Mouse (Mus musculus): Measurements from ENCODE around the gene Alox5.
"Not testable (repeated sequence)": the region's sequence is repeated elsewhere in the genome, so short reads cannot be mapped to it uniquely, and the experiment has no call there.

Alox5 gene

GRCm38 (mm10) chr6:116460544-116461283, at the start of gene Alox5:
Gene Alox5 (minus strand): TSS chr6:116461178.
- no peak for DNase-seq

DNA sequence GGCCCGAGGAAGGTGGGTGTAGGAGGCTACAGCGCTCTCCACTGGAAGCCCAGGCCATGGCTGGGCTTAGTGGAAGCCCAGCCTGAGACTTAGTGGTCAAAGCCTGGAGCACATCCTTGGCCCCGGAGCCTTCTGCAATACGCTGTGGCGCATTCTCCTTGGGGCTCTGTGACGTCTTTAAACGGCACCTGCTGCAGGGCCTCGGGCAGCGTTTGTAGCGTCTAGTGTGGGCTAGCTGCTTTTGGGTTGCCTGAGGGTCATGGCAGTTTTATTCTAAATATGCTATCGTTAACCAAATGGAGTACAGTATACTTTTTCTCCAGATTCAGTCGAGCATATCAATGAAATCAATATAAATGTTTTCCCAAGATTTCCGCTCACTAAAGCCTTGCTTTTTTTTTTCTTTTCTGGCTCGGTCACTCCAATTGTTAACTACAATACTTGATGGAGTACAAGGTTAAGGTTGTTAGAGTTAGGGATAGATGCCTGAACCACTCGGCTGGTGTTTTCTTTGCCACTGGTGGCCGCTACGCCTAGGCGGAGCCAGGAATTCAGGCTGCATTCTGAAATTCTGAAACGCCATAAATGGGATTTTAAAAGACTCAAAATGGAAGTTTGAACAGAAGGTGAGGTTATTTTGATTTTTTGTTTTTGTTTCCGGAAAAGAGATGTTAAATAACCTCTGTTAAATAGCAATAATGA, 45.5 kb upstream of the Alox5 start, which contains the start of gene Olfr212:
Olfr212 (plus strand) TSS at position 215 of the 702 bp plus-strand sequence.
- not testable (repeated sequence) for DNase-seq

DNA sequence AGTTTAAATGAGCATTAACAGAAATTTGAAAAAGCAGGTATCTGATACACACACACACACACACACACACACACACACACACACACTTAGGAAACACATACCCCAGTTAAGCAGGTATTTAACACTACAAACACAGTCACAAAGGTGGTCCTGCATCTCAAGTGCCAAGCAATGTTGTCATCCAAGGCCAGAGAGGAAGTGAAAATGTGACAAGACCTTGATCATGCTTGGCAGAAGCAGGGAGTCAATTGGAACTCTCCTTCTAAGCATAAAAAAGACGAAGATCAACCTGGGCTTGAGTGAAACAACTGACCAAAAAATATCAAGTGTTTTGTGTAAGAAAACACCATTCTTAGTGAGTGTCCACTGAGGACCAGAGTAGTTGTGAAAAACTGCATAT, 35.0 kb upstream of the Alox5 start:
- DNase-seq = no peak

DNA sequence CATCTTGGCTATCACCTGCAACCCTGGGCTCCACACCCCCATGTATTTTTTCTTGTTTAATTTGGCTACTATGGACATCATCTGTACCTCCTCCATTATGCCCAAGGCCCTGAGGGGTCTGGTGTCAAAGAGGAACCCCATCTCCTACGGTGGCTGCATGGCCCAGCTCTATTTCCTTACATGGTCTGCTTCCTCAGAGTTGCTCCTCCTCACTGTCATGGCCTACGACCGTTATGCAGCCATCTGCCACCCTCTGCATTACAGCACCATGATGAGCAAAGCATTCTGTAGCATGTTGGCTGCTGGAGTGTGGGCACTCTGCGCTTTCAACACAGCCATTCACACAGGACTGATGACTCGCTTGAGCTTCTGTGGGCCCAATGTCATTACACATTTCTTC, 32.8 kb upstream of the Alox5 start:
- no peak for DNase-seq

- peak; percentile 12 for DNase-seq
Measured at GRCm38 (mm10) chr6:116488791-116489190, 27.8 kb upstream of the Alox5 start, which contains the start of gene Olfr211. Gene Olfr211 (plus strand): TSS chr6:116489091.

DNA sequence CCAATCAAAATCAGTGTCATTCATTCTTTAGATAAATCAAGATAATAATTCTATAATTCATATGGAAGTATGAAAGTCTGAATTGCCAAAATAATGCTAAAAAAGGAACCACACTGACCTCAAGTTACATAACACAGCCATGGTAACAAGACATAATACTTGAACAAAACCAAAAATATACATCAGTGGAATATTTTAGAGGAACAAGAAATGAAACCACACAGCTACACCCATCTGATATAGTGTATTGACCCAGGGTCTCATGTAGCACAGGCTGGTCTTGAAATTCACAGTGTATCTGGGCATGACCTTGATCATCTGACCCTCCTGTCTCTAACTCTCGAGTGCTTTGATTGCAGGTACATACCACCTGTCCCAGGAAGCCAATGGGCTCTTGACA, 25.9 kb upstream of the Alox5 start:
- no peak for DNase-seq

GRCm38 (mm10) chr6:116485081-116485480, 24.1 kb upstream of the Alox5 start:
- DNase-seq = no peak

GRCm38 (mm10) chr6:116468081-116468480, 7.1 kb upstream of the Alox5 start:
- no peak for DNase-seq

DNA sequence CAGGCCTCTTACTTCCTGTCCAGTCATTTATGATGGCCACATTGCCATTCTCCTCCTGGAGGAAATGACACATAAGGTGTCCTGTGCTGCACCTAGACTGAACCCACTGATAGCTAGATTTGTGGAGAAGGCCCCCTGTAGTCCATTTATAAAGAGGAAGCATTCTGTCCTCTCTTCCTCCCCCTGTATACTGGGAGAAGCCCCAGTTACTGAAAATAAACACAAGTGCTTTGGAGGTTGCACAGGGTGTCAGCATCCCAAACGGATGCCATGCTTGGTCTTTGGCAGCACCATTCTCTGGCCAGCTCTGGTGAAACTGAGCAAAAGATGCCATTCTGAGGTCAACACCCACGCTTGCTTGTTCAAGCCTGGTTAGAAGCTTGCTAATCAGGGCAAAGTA, 1.7 kb downstream of the Alox5 start:
- no peak for DNase-seq

DNA sequence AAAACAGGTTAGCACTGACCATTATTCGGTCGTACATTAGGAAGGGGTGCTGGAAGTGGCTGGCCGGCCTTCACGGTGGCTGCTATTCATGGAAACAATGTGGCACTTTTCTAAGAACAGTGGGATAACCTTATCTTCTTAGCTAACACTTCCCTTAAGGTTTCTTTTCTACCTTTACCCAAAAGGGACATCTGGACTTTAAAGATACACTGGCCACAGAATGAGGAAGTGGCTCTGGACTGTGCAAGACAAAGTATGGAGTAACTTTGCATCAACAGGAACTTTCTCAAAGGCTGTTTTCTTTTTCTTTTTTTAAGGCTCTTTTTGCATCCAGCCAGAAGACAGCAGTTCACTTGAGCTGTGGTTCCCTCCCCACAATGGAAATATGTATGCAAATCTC, 2.2 kb downstream of the Alox5 start:
- DNase-seq = no peak

DNA sequence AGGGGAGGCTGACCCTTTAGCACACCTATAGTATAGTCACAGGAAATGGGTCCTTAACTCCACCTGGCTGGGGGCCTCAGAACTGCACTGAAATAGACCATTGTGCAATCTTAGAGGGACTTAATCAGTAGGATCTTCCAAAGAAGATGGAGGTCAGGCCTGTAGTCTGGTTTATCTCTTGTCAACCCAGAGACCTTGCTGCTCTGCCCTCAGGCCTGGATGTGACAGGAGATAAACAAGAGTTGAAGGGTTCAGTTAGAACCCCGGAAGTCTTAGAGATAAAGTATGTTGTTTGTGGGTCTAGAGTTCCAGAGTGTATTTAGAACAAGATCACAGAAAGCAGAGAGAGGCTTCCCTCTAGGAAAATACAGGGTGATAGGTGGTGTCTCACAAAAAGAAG, 4.5 kb downstream of the Alox5 start:
- DNase-seq = no peak

- DNase-seq = no peak
Measured at GRCm38 (mm10) chr6:116455781-116456180, 5.2 kb downstream of the Alox5 start.

GRCm38 (mm10) chr6:116440849-116441248, 20.1 kb downstream of the Alox5 start:
- no peak for DNase-seq

DNA sequence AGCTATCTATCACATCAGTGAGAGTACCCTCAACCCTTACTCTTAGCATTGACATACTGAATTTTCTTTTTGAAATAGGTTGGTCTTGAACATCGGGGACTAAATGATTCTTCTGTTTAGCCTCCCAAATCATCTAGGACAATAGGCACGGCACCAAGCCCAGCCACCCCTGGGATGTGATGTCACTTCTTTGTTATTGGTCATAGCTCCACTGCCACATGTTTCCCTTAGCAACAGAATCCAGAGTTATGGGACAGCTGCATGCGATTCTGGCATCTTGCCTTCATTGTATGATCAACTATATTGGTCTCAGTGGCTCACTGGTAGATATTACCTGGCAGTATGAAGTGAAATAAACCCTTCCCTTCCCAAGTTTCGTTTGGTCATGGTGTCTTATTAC, 20.5 kb downstream of the Alox5 start:
- no peak for DNase-seq

DNA sequence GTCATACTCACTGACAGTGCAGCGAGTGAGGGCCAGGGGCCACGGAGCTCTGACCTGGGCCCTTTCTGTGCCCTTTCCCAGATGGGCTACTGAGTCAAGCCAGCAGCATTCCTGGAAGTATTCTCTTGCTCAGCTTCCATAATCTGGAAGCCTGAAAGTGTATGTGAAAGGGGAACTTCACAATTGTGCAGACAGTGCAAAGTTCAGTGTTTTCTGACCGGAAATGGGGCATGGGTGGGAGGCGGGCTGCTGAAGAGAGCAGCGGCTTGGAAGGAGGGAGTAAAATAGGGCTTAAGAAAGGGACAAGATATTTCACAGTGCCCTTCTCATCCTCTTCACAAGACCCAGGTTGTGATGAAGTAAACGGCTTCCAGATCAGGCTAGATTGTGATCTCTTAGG, 21.4 kb downstream of the Alox5 start:
- DNase-seq = no peak

DNA sequence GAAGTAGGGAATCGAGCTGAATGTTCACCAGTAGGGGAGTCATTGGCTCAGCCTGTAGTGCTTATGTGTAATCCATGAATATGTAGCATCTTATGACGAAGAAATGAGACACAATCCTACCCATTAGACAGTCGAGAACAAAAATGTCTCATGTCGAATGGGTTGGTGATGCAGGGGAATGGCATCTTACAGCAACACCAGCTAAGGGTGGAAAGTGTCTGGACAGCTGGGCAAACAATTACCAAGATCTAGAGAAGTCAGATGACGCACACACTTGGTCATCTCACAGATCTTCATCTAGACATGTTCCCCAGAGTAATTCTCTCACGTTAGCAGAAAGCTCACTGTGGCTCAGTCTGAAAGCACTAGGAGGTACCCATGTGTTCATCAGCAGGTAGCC, 22.1 kb downstream of the Alox5 start:
- DNase-seq = no peak

GRCm38 (mm10) chr6:116428282-116428681, 32.7 kb downstream of the Alox5 start:
- no peak for DNase-seq

DNA sequence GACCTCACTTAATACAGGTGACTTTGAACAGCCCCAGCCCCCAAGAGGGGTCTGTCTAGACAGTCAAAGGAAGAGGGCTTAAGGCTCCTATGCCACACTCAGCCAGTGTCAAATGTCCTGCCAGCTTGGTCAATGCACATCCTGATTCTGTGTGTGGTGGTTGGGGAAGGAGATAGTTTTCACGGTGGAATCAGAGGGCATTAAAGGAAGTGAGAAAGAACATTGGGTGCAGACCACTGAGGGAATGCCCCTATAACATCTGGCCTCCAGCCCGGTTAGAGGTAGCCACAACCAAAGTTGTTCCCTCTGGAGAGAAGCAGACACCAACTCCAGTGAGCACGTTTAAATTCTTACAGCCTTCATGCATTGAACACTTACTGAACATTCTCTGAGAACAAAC, 33.4 kb downstream of the Alox5 start:
- no peak for DNase-seq

DNA sequence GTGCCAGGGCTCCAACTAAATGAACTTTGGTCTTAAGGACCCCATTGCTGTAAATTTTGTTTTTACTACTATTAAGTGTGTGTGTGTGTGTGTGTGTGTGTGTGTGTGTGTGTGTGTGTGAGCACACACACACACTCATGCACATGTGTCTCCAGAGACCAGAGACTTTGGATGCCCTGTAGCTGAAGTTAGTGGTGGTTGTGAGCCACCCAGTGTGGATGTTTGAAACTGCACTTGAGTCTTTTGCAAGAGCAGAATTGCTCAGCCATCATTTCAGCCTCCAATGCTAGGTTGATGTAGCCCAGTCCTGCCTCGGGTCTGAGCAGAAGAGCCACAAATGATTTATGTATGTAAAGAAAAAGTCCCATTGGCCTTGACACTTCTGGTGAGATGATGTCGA, 37.3 kb downstream of the Alox5 start:
- DNase-seq = no peak

DNA sequence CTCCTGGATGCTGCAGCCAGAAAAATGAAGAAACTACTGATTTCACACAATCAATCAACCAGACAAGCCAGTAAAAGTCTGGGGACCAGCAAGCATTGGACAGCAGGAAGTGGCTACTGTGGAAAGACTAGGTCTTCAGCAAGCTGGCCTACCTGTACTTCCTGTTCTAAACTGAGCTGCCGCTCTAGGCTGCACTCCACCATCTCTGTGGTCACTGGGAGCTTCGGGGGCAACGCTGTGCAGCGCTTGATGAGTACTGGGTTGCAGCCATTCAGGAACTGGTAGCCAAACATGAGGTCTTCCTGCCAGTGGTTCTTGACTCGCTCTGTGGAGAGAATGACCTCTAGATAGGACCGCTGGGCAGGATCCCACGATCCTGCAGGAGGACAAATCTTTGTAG, 38.0 kb downstream of the Alox5 start:
- no peak for DNase-seq

- no peak for DNase-seq
Measured at GRCm38 (mm10) chr6:116420271-116420670, 40.7 kb downstream of the Alox5 start.

- no peak for DNase-seq
Measured at GRCm38 (mm10) chr6:116419699-116420098, 41.3 kb downstream of the Alox5 start.

DNA sequence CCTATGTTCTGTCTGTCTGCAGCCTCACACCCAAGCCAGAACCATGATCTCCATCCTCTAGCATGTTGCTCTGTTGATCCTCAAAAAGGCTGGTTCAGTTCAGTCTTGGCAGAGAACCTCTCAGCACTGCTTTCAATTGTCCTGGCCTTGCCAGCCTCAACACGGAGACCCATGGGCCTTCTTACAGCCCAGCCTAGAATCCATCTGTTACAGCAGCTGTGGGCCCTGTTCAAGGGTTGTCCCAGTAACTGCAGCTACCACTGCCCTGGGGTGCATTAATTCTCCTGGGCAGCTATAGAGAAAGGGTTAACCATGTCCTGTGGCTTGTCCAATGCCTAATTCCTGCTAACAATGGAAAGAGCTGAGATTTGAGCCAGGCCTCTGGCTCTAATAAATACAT, 42.5 kb downstream of the Alox5 start:
- no peak for DNase-seq

- DNase-seq = no peak
Measured at GRCm38 (mm10) chr6:116417518-116418315, 43.3 kb downstream of the Alox5 start.

Measured in cerebellum, adult 9-11 months (tissue).